Mouse (Mus musculus): ENCODE data around the gene AI661453.

Gene AI661453

GRCm38 (mm10) chr17:47465016-47465415 is 28.6 kb downstream of the AI661453 start:
- no peak for DNase-seq (ENCODE audit: low read depth, low spot score)

- DNase-seq (ENCODE audit: low read depth, low spot score) = no peak
Measured at GRCm38 (mm10) chr17:47466284-47466683, 29.9 kb downstream of the AI661453 start.

- no peak for DNase-seq (ENCODE audit: low read depth, low spot score)
Measured at GRCm38 (mm10) chr17:47467659-47468058, 31.2 kb downstream of the AI661453 start.

GRCm38 (mm10) chr17:47468063-47468462 is 31.6 kb downstream of the AI661453 start:
- no peak for DNase-seq (ENCODE audit: low read depth, low spot score)

- DNase-seq (ENCODE audit: low read depth, low spot score) = no peak
Measured at GRCm38 (mm10) chr17:47468466-47468865, 32.1 kb downstream of the AI661453 start.

GRCm38 (mm10) chr17:47469642-47470041 is 33.2 kb downstream of the AI661453 start:
- DNase-seq (ENCODE audit: low read depth, low spot score) = no peak

GRCm38 (mm10) chr17:47470121-47470520 is 33.7 kb downstream of the AI661453 start:
- DNase-seq (ENCODE audit: low read depth, low spot score) = no peak

GRCm38 (mm10) chr17:47470686-47471085 is 34.3 kb downstream of the AI661453 start:
- no peak for DNase-seq (ENCODE audit: low read depth, low spot score)

GRCm38 (mm10) chr17:47472435-47473350 is 36.3 kb downstream of the AI661453 start:
- no peak for DNase-seq (ENCODE audit: low read depth, low spot score)

- DNase-seq (ENCODE audit: low read depth, low spot score) = peak; percentile 40
Measured at GRCm38 (mm10) chr17:47473434-47473974, 37.1 kb downstream of the AI661453 start.

- no peak for DNase-seq (ENCODE audit: low read depth, low spot score)
Measured at GRCm38 (mm10) chr17:47474250-47474649, 37.8 kb downstream of the AI661453 start.

GRCm38 (mm10) chr17:47475181-47475580 is 38.8 kb downstream of the AI661453 start:
- DNase-seq (ENCODE audit: low read depth, low spot score) = no peak

GRCm38 (mm10) chr17:47475714-47476113 is 39.3 kb downstream of the AI661453 start:
- no peak for DNase-seq (ENCODE audit: low read depth, low spot score)

- no peak for DNase-seq (ENCODE audit: low read depth, low spot score)
Measured at GRCm38 (mm10) chr17:47479887-47480286, 43.5 kb downstream of the AI661453 start.

GRCm38 (mm10) chr17:47482401-47482800 is 46.0 kb downstream of the AI661453 start:
- peak; percentile 79 for DNase-seq (ENCODE audit: low read depth, low spot score)

GRCm38 (mm10) chr17:47484241-47484921 is 48.0 kb downstream of the AI661453 start:
- no peak for DNase-seq (ENCODE audit: low read depth, low spot score)

GRCm38 (mm10) chr17:47484993-47485392 is 48.6 kb downstream of the AI661453 start:
- no peak for DNase-seq (ENCODE audit: low read depth, low spot score)

- DNase-seq (ENCODE audit: low read depth, low spot score) = peak; percentile 47
Measured at GRCm38 (mm10) chr17:47485791-47486190, 49.4 kb downstream of the AI661453 start.

- DNase-seq (ENCODE audit: low read depth, low spot score) = no peak
Measured at GRCm38 (mm10) chr17:47490791-47491190, 54.4 kb downstream of the AI661453 start.

GRCm38 (mm10) chr17:47492731-47493130 is 56.3 kb downstream of the AI661453 start:
- no peak for DNase-seq (ENCODE audit: low read depth, low spot score)

GRCm38 (mm10) chr17:47493653-47494052 is 57.2 kb downstream of the AI661453 start:
- no peak for DNase-seq (ENCODE audit: low read depth, low spot score)

GRCm38 (mm10) chr17:47494132-47494531 is 57.7 kb downstream of the AI661453 start:
- no peak for DNase-seq (ENCODE audit: low read depth, low spot score)
